In the genomic region with DNA sequence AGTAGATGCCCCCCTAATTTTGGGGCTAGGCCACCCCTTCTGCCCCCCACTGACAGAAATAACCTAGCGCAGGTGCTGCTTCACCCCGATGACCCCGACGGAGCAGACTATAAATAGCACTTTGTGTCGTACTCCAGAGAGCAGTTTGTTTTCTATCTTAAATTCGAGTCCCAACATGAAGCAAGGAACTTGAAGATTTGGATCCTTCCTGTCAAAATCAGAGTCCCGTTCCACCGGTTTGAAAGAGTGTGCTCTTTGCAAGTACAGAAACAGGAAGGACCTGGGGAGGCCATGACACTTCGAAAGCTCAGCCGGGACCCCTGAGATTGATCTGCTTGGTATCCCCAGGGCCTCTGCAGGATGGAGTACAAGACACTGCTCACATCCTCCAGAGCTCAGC, we compare ENCODE assay signal across 23 mouse cellular contexts. TPM values are rescaled to one million over a fixed set of nuclear protein-coding genes. Genes with fewer than 3 reads are reported as not detected.
DNase-seq lines count a peak whose midpoint lies in the region; ATAC-seq and TF ChIP-seq lines count a peak whose summit lies in the region.
"Had no signal": no experiment of that assay in that cellular context is flagged by ENCODE, and none has a peak within 500 bp of the region (broad histone marks: within the 10 kb centered on the region; RNA-seq: fewer than 3 reads in every experiment).

No protein-coding gene starts in this region.

- no peaks in the 10 kb centered on the region for H3K79me2 ChIP-seq in heart, adult 2 months (replicated peaks; ENCODE audit: control insufficient read depth, insufficient read depth, low read length)

- H3K27me3 ChIP-seq in heart, embryonic 13.5 days (replicated peaks) = no peaks in the 10 kb centered on the region
- H3K27me3 ChIP-seq in heart, adult 2 months (ENCODE audit: control insufficient read depth, insufficient read depth, low read length) = no peaks in the 10 kb centered on the region
- no peaks in the 10 kb centered on the region for H3K27me3 ChIP-seq in lung, embryonic 16.5 days (ENCODE audit: control insufficient read depth, insufficient read depth, low read depth, low read length)
- 0 out of 2 replicates have a peak, but pooled peaks cover 3% of the 10 kb centered on the region for H3K27me3 ChIP-seq in lung, postnatal 0 days (replicated peaks; ENCODE audit: insufficient read depth, low read length)
- no peaks in the 10 kb centered on the region for H3K27me3 ChIP-seq in embryonic facial prominence, embryonic 12.5 days
- H3K27me3 ChIP-seq in stomach, embryonic 15.5 days (replicated peaks) = no peaks in the 10 kb centered on the region
- H3K27me3 ChIP-seq: forebrain, embryonic 15.5 days; neural tube, embryonic 12.5 days; Patski had no signal

- no peaks in the 10 kb centered on the region for H3K36me3 ChIP-seq in heart, embryonic 13.5 days
- H3K36me3 ChIP-seq in heart, adult 2 months (ENCODE audit: control insufficient read depth, insufficient read depth, low read length) = no peaks in the 10 kb centered on the region
- H3K36me3 ChIP-seq in lung, embryonic 16.5 days (ENCODE audit: control insufficient read depth, insufficient read depth, low read length) = no peaks in the 10 kb centered on the region
- no peaks in the 10 kb centered on the region for H3K36me3 ChIP-seq in lung, postnatal 0 days (ENCODE audit: insufficient read depth, low read length)
- H3K36me3 ChIP-seq in embryonic facial prominence, embryonic 12.5 days = no peaks in the 10 kb centered on the region
- H3K36me3 ChIP-seq in stomach, embryonic 15.5 days = no peaks in the 10 kb centered on the region
- H3K36me3 ChIP-seq: forebrain, embryonic 15.5 days; neural tube, embryonic 12.5 days had no signal

- no peak overlapping the region for H3K27ac ChIP-seq in heart, embryonic 13.5 days (replicated peaks)
- no peak overlapping the region for H3K27ac ChIP-seq in heart, adult 2 months
- no peak overlapping the region for H3K27ac ChIP-seq in lung, embryonic 16.5 days (ENCODE audit: low read length)
- H3K27ac ChIP-seq in lung, postnatal 0 days (ENCODE audit: low read length) = no peak overlapping the region
- no peak overlapping the region for H3K27ac ChIP-seq in embryonic facial prominence, embryonic 12.5 days
- H3K27ac ChIP-seq in stomach, embryonic 15.5 days = peak overlapping the region; percentile 75
- H3K27ac ChIP-seq: forebrain, embryonic 15.5 days; liver, embryonic 14.5 days; neural tube, embryonic 12.5 days had no signal

- no peak overlapping the region for H3K4me3 ChIP-seq in heart, embryonic 13.5 days
- no peak overlapping the region for H3K4me3 ChIP-seq in heart, adult 2 months
- H3K4me3 ChIP-seq in lung, embryonic 16.5 days (ENCODE audit: low read length) = no peak overlapping the region
- no peak overlapping the region for H3K4me3 ChIP-seq in lung, postnatal 0 days (ENCODE audit: low read depth, low read length)
- H3K4me3 ChIP-seq in embryonic facial prominence, embryonic 12.5 days = no peak overlapping the region
- no peak overlapping the region for H3K4me3 ChIP-seq in stomach, embryonic 15.5 days (replicated peaks)
- H3K4me3 ChIP-seq: forebrain, embryonic 15.5 days; neural tube, embryonic 12.5 days had no signal

- TF ChIP-seq POLR2A in heart, adult 2 months (IDR thresholded peaks at IDR 0.05; ENCODE audit: insufficient read depth, low read depth, low read length) = no peak

- no peak overlapping the region for H3K9ac ChIP-seq in heart, embryonic 13.5 days
- H3K9ac ChIP-seq in heart, adult 2 months (ENCODE audit: low read depth, low read length) = no peak overlapping the region
- no peak overlapping the region for H3K9ac ChIP-seq in lung, embryonic 16.5 days (ENCODE audit: low read length)
- H3K9ac ChIP-seq in lung, postnatal 0 days (replicated peaks; ENCODE audit: low read depth) = no peak overlapping the region
- no peak overlapping the region for H3K9ac ChIP-seq in embryonic facial prominence, embryonic 12.5 days
- H3K9ac ChIP-seq in stomach, embryonic 15.5 days = no peak overlapping the region
- H3K9ac ChIP-seq: forebrain, embryonic 15.5 days; liver, embryonic 14.5 days; neural tube, embryonic 12.5 days had no signal

- TF ChIP-seq CTCF in heart, adult 2 months (IDR thresholded peaks at IDR 0.05) = no peak
- no peak for TF ChIP-seq CTCF in lung, postnatal 0 days (IDR thresholded peaks at IDR 0.05)

- 53% methylated on average over 10 of the region's 10 CpGs for WGBS in heart, embryonic 13.5 days
- WGBS in heart, adult 2 months = 50% methylated on average over 10 of the region's 10 CpGs
- WGBS in lung, embryonic 16.5 days = 49% methylated on average over 10 of the region's 10 CpGs
- WGBS in lung, postnatal 0 days = 56% methylated on average over 10 of the region's 10 CpGs
- WGBS in embryonic facial prominence, embryonic 12.5 days = 48% methylated on average over 10 of the region's 10 CpGs
- WGBS in stomach, embryonic 15.5 days = 59% methylated on average over 10 of the region's 10 CpGs

- no peak for ATAC-seq in heart, embryonic 13.5 days (ENCODE audit: extremely low read depth, insufficient number of reproducible peaks, low FRiP score, low TSS enrichment)
- no peak for ATAC-seq in lung, embryonic 16.5 days (ENCODE audit: low read depth)
- no peak for ATAC-seq in lung, postnatal 0 days
- no peak for ATAC-seq in embryonic facial prominence, embryonic 12.5 days (ENCODE audit: insufficient number of reproducible peaks, insufficient read depth, low FRiP score, low TSS enrichment)
- no peak for ATAC-seq in stomach, embryonic 15.5 days (ENCODE audit: insufficient read depth, low FRiP score, low read depth)
- ATAC-seq: activated CD4-positive, CD25-positive, alpha-beta regulatory T cell, adult 4 months; forebrain, embryonic 15.5 days; Patski had no signal

- TF ChIP-seq EP300 in heart, adult 2 months (IDR thresholded peaks at IDR 0.05; ENCODE audit: insufficient read depth, low read depth, low read length) = no peak
- no peak for TF ChIP-seq EP300 in lung, postnatal 0 days (IDR thresholded peaks at IDR 0.05)

- H3K9me3 ChIP-seq in heart, embryonic 13.5 days = no peaks in the 10 kb centered on the region
- no peaks in the 10 kb centered on the region for H3K9me3 ChIP-seq in lung, embryonic 16.5 days (ENCODE audit: control insufficient read depth, low read length)
- no peaks in the 10 kb centered on the region for H3K9me3 ChIP-seq in lung, postnatal 0 days (ENCODE audit: low read length)
- H3K9me3 ChIP-seq in embryonic facial prominence, embryonic 12.5 days = no peaks in the 10 kb centered on the region
- no peaks in the 10 kb centered on the region for H3K9me3 ChIP-seq in stomach, embryonic 15.5 days
- H3K9me3 ChIP-seq: forebrain, embryonic 15.5 days; neural tube, embryonic 12.5 days had no signal

- H3K4me2 ChIP-seq in heart, embryonic 13.5 days = peak overlapping the region; percentile 22; the same call in 1 of the 2 replicates
- 0 out of 2 replicates have a peak overlapping the region, but pooled peaks have one; percentile 24 for H3K4me2 ChIP-seq in lung, embryonic 16.5 days (ENCODE audit: low read depth, low read length)
- H3K4me2 ChIP-seq in lung, postnatal 0 days (replicated peaks; ENCODE audit: low read depth, low read length) = no peak overlapping the region; the same call in 1 of the 2 replicates
- H3K4me2 ChIP-seq in embryonic facial prominence, embryonic 12.5 days (replicated peaks) = peak overlapping the region; percentile 13; the same call in 1 of the 2 replicates
- no peak overlapping the region for H3K4me2 ChIP-seq in stomach, embryonic 15.5 days
- H3K4me2 ChIP-seq: forebrain, embryonic 15.5 days; neural tube, embryonic 12.5 days had no signal

- intact Hi-C loops in heart, adult 2 months (cut with DNase I) = no loop called here

- H3K4me1 ChIP-seq in heart, embryonic 13.5 days = peaks cover 23% of the 10 kb centered on the region
- H3K4me1 ChIP-seq in heart, adult 2 months (ENCODE audit: control insufficient read depth, insufficient read depth, low read length) = no peaks in the 10 kb centered on the region
- H3K4me1 ChIP-seq in lung, embryonic 16.5 days (replicated peaks; ENCODE audit: control insufficient read depth, insufficient read depth, low read length) = peaks cover 12% of the 10 kb centered on the region
- H3K4me1 ChIP-seq in lung, postnatal 0 days (ENCODE audit: insufficient read depth, low read depth, low read length) = no peaks in the 10 kb centered on the region
- H3K4me1 ChIP-seq in embryonic facial prominence, embryonic 12.5 days = peaks cover 26% of the 10 kb centered on the region
- H3K4me1 ChIP-seq in stomach, embryonic 15.5 days = peaks cover 10% of the 10 kb centered on the region

- no peak for DNase-seq in heart, adult 2 months
- DNase-seq in lung, postnatal 0 days (ENCODE audit: low spot score) = no peak
- DNase-seq in gastrocnemius, postnatal 4 days (ENCODE audit: low spot score in 2 of 2) = no peak
- DNase-seq: adrenal gland, postnatal 36 days; cerebellum, adult 2 months; heart, adult 11 months; layer of hippocampus, postnatal 36 days; left cerebral cortex, postnatal 4 days; spleen, adult 18-20 months; thymus, postnatal 14 days had no signal

RNA-seq across cellular contexts. Expression of gene Edar, which starts 33.8 kb away (rescaled TPM):
- 0.06 and 0.07 TPM in 2 replicates for polyA plus RNA-seq in heart, embryonic 13.5 days (2015; fragmentation: Nextera tagmentation; extraction: Ambion mirVana)
- under 1 TPM; 0.39 to 0.47 TPM for total RNA-seq in heart, adult 2 months (2021)
- polyA plus RNA-seq in heart, adult 2 months (2012; rRNA removed) = 0.31 and 0.38 TPM in 2 replicates
- polyA plus RNA-seq in lung, embryonic 16.5 days (2015; fragmentation: Nextera tagmentation; extraction: Ambion mirVana) = 0.23 and 0.35 TPM in 2 replicates
- 0.51 and 0.64 TPM in 2 replicates for polyA plus RNA-seq in lung, postnatal 0 days (2015; fragmentation: Nextera tagmentation; extraction: Ambion mirVana)
- polyA plus RNA-seq in embryonic facial prominence, embryonic 12.5 days (2016; fragmentation: Nextera tagmentation; extraction: Ambion mirVana) = 1.1 and 1.4 TPM in 2 replicates
- 2.1 and 2.3 TPM in 2 replicates for polyA plus RNA-seq in stomach, embryonic 15.5 days (2015; fragmentation: Nextera tagmentation; extraction: Ambion mirVana)
- total RNA-seq in gastrocnemius, postnatal 4 days (2021) = under 1 TPM; 0.37 to 0.52 TPM
- total RNA-seq: layer of hippocampus, adult 18-20 months; megakaryocyte-erythroid progenitor cell, adult 5-6 weeks; monocyte, adult 5-6 weeks had no signal
- polyA plus RNA-seq: C2C12; liver, embryonic 14.5 days had no signal

Comparison
In these comparisons a context has a peak if more than half of its experiments do, and no peak if none do; other contexts are left out.
1. H3K4me2 ChIP-seq: peak in heart, embryonic 13.5 days (single experiment), lung, embryonic 16.5 days (single experiment) and embryonic facial prominence, embryonic 12.5 days (single experiment); none in lung, postnatal 0 days (single experiment) and stomach, embryonic 15.5 days (single experiment).